Mouse (Mus musculus) forebrain, postnatal 0 days (tissue): ENCODE measurements at regions not wholly inside any gene's neighbourhood (a gene's known extent, or its start where the extent isn't known, plus 50 kb on each side); places are given as distances from the start of the nearest gene placed in this dataset.
A peak's percentile ranks its signal among the peaks of the same experiment; 100 is the strongest.

Experiments
- ATAC-seq: fragments of 200-750 bp; cut with Nextera tagmentation; 2 replicates; pipeline ENCODE4 v1.8.0; 2017; ENCODE audit warnings: mild to moderate bottlenecking, moderate library complexity
- DNase-seq: peaks from one replicate; pipeline ENCODE4 v3.0.0-alpha.2; 2015
- H3K27ac ChIP-seq: fragments of 300-500 bp; sonication (generic); 2 replicates; pipeline ENCODE4 v1.5.1; 2014; ENCODE audit warnings: low read depth, mild to moderate bottlenecking, antibody characterized with exemption, low read length, moderate library complexity, mixed read lengths
- H3K27me3 ChIP-seq: fragments of 300-500 bp; sonication (generic); 2 replicates; pipeline ENCODE4 v1.6.1; 2014; ENCODE audit warnings: mild to moderate bottlenecking, low read length, mixed read lengths; ENCODE audit not compliant: insufficient read depth
- H3K36me3 ChIP-seq: fragments of 300-500 bp; sonication (generic); 2 replicates; pipeline ENCODE4 v1.6.1; 2014; ENCODE audit warnings: mild to moderate bottlenecking, moderate library complexity; ENCODE audit not compliant: insufficient read depth
- H3K4me1 ChIP-seq: fragments of 300-500 bp; sonication (generic); 2 replicates; pipeline ENCODE4 v1.6.1; 2014; ENCODE audit warnings: antibody characterized with exemption; ENCODE audit not compliant: insufficient read depth
- H3K4me2 ChIP-seq: fragments of 300-500 bp; sonication (generic); 2 replicates; pipeline ENCODE4 v1.6.1; 2014; ENCODE audit warnings: low read depth, mild to moderate bottlenecking, moderate library complexity
- H3K4me3 ChIP-seq: fragments of 300-500 bp; sonication (generic); 2 replicates; pipeline ENCODE4 v1.5.1; 2014; ENCODE audit warnings: low read depth, low read length, mixed read lengths
- H3K9ac ChIP-seq: fragments of 300-500 bp; sonication (generic); 2 replicates; pipeline ENCODE4 v1.6.1; 2014; ENCODE audit warnings: mild to moderate bottlenecking
- H3K9me3 ChIP-seq: fragments of 300-500 bp; sonication (generic); 2 replicates; pipeline ENCODE4 v1.6.1; 2016; ENCODE audit warnings: low read length
- CTCF ChIP-seq: sonication (generic); IDR thresholded peaks from 2 replicates; pipeline ENCODE4 v1.5.1; 2016; ENCODE audit warnings: antibody characterized with exemption, control low read depth, low read depth
- WGBS: fragments of 180-500 bp; shearing (Covaris S2); extraction: QIAGEN DNeasy Blood & Tissue Kit; methylation state at CpG from one replicate; pipeline ENCODE4 v1.1.7; 2014; 5-methylcytosine and 5-hydroxymethylcytosine counted together

GRCm38 (mm10) chr5:129409440-129410004 lies 91.5 kb upstream of the Sfswap start:
- H3K9me3 ChIP-seq = no peaks in the 10 kb centered on the region
- H3K4me2 ChIP-seq = no peak overlapping the region
- TF ChIP-seq CTCF = no peak
- H3K4me3 ChIP-seq = no peak overlapping the region
- no peaks in the 10 kb centered on the region for H3K36me3 ChIP-seq
- no peak overlapping the region for H3K9ac ChIP-seq
- H3K4me1 ChIP-seq = no peaks in the 10 kb centered on the region
- 69% methylated on average over 14 of the region's 14 CpGs for WGBS
- no peaks in the 10 kb centered on the region for H3K27me3 ChIP-seq
- no peak overlapping the region for H3K27ac ChIP-seq
- ATAC-seq = no peak
- DNase-seq = no peak

DNA sequence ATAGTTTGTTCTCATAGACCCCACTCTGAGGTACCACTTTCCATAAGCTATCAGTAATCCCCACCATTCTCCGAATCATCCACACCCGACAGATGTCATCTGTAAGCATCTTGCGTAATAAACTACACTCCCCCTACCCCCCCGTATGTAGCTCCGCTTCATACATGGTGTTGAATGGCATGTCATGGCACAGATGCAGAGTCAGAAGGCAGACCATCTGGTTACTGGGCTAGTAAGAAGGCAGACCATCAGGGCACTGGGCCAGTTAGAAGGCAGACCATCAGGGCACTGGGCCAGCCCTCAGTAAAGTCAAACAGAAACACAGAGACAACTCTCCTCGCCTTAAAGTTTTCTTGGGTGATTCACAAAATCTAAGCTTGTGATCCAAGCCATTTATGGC lies 88.9 kb upstream of the Sfswap start:
- WGBS = 65% methylated on average over 6 of the region's 6 CpGs
- H3K4me1 ChIP-seq = 0 out of 2 replicates have a peak, but pooled peaks cover 7% of the 10 kb centered on the region
- ATAC-seq (peak; percentile 82), DNase-seq (peak; percentile 84)
- H3K4me2 ChIP-seq = no peak overlapping the region
- no peak for TF ChIP-seq CTCF
- H3K9me3 ChIP-seq = no peaks in the 10 kb centered on the region
- no peak overlapping the region for H3K27ac ChIP-seq
- no peaks in the 10 kb centered on the region for H3K36me3 ChIP-seq
- H3K4me3 ChIP-seq = no peak overlapping the region
- H3K27me3 ChIP-seq = no peaks in the 10 kb centered on the region
- no peak overlapping the region for H3K9ac ChIP-seq

DNA sequence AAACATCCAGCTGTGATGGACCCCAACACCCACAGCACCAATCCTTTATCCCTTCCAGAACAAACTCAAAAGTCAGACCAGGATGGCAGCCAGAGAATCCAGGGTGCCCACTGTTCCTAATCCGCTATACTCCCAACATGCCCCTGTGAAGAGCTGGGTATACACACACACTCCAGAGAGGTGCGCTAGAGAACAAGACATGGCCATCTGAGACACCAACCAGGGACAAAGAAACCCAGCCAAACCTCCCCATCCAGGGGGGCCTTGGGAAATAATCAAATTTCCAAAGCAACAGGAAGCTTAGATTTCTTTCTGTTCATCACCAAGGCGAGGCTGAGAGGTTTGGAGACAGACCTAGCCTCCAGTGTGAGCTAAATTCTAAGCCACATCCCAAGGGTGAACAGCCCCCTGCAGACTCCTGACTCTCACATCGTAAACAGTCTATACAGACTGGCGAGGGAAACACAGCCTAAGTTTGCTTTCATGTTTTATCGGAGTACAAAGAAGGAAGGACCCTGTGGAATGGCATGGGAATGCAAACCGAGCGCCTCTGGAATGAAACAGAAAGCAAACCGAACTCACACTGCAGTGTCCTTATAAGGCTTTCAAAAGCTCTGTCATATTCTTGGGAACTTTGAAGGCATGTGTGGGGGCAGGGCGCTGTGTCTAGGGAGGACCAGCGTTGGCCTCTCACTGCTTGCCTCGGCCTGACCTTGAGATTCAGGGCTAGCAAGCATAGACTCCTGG lies 85.9 kb upstream of the Sfswap start:
- Histone ChIP-seq H3K27ac (peak overlapping the region; percentile 40; the same call in 1 of the 2 replicates), H3K4me2 (no peak overlapping the region), H3K4me1 (0 out of 2 replicates have a peak, but pooled peaks cover 7% of the 10 kb centered on the region), H3K4me3 (no peak overlapping the region), H3K36me3 (no peaks in the 10 kb centered on the region), H3K9me3 (no peaks in the 10 kb centered on the region), H3K27me3 (no peaks in the 10 kb centered on the region), H3K9ac (no peak overlapping the region)
- no peak for DNase-seq
- ATAC-seq = peak; percentile 45; the same call in 1 of the 2 replicates
- WGBS = 38% methylated on average over 12 of the region's 12 CpGs
- TF ChIP-seq CTCF = peak; percentile 21; the same call in 1 of the 2 replicates

DNA sequence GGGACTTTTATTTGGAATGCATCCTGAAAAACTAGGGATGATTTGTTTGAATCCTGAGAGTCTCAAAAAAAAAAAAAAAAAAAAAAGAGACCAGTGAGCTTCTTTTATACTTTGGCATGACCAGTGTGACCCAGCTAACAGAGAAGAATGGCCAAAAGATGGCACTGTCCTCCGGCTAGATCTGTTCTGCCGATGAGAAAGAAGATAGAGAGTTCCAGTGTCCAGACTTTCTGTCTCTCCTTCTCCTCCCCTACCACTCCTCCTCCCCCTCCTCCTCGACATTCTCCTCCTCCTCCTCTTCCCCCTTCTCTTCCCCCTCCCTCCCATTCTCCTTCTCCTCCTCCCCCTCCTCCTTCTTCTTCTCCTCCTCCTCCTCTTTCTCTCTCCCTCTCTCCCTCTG lies 84.6 kb upstream of the Sfswap start:
- ATAC-seq (no peak), DNase-seq (peak; percentile 41)
- H3K27me3 ChIP-seq = no peaks in the 10 kb centered on the region
- no peaks in the 10 kb centered on the region for H3K36me3 ChIP-seq
- H3K9ac ChIP-seq = no peak overlapping the region
- peak; percentile 34 for TF ChIP-seq CTCF
- WGBS = 18% methylated on average over 3 of the region's 3 CpGs
- H3K4me1 ChIP-seq = 0 out of 2 replicates have a peak, but pooled peaks cover 7% of the 10 kb centered on the region
- H3K27ac ChIP-seq = no peak overlapping the region
- no peak overlapping the region for H3K4me3 ChIP-seq
- H3K9me3 ChIP-seq = no peaks in the 10 kb centered on the region
- no peak overlapping the region for H3K4me2 ChIP-seq

- Histone ChIP-seq H3K27ac (no peak overlapping the region), H3K9ac (no peak overlapping the region), H3K4me3 (no peak overlapping the region), H3K36me3 (no peaks in the 10 kb centered on the region), H3K9me3 (no peaks in the 10 kb centered on the region), H3K4me2 (no peak overlapping the region), H3K4me1 (0 out of 2 replicates have a peak, but pooled peaks cover 7% of the 10 kb centered on the region), H3K27me3 (no peaks in the 10 kb centered on the region)
- 27% methylated on average over 3 of the region's 3 CpGs for WGBS
- ATAC-seq (peak; percentile 50; the same call in 1 of the 2 replicates), DNase-seq (peak; percentile 60)
- TF ChIP-seq CTCF = no peak
Measured at GRCm38 (mm10) chr5:129417516-129417915, 83.5 kb upstream of the Sfswap start.

DNA sequence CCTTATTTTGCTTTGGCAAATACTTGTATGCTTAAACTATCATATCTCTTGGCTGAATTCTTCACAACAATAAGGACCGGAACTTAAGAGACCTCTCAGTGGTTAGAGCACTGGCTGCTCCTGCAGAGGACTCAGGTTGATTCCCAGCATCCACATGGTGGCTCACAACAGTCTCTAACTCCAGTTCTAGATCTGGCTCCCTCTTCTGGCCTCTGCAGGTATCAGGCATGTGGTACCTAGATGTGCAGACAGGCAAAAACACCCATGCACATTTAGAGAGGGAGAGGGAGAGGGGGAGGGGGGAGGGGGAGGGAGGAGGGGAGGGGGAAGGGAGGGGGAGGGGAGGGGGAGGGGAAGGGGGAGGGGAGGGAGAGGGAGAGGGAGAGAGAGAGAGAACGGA lies 80.0 kb upstream of the Sfswap start:
- no peaks in the 10 kb centered on the region for H3K9me3 ChIP-seq
- ATAC-seq (no peak), DNase-seq (no peak)
- no peak overlapping the region for H3K4me2 ChIP-seq
- H3K4me1 ChIP-seq = no peaks in the 10 kb centered on the region
- no peaks in the 10 kb centered on the region for H3K36me3 ChIP-seq
- TF ChIP-seq CTCF = no peak; the same call in 1 of the 2 replicates
- no peaks in the 10 kb centered on the region for H3K27me3 ChIP-seq
- 72% methylated on average over 2 of the region's 2 CpGs for WGBS
- no peak overlapping the region for H3K27ac ChIP-seq
- no peak overlapping the region for H3K9ac ChIP-seq
- no peak overlapping the region for H3K4me3 ChIP-seq

GRCm38 (mm10) chr5:129429897-129430296 lies 71.1 kb upstream of the Sfswap start:
- Histone ChIP-seq H3K9ac (no peak overlapping the region), H3K4me2 (no peak overlapping the region), H3K27ac (no peak overlapping the region), H3K4me1 (0 out of 2 replicates have a peak, but pooled peaks cover 3% of the 10 kb centered on the region), H3K9me3 (no peaks in the 10 kb centered on the region), H3K36me3 (no peaks in the 10 kb centered on the region), H3K4me3 (no peak overlapping the region), H3K27me3 (no peaks in the 10 kb centered on the region)
- ATAC-seq (no peak), DNase-seq (no peak)
- TF ChIP-seq CTCF = no peak
